In genomic region chr3:122574921-122575320, GRCm38 (mm10) we compare ENCODE assay signal across 24 mouse cellular contexts. TPM values are rescaled to one million over a fixed set of nuclear protein-coding genes. Genes with fewer than 3 reads are reported as not detected.
DNase-seq lines count a peak whose midpoint lies in the region; ATAC-seq lines count a peak whose summit lies in the region.
"Had no signal": no experiment of that assay in that cellular context is flagged by ENCODE, and none has a peak within 500 bp of the region (broad histone marks: within the 10 kb centered on the region; RNA-seq: fewer than 3 reads in every experiment).

No protein-coding gene starts in this region.

- H3K4me2 ChIP-seq in midbrain, embryonic 11.5 days: no peak overlapping the region
- H3K4me2 ChIP-seq: embryonic facial prominence, embryonic 12.5 days; embryonic facial prominence, embryonic 15.5 days; heart, embryonic 11.5 days; hindbrain, embryonic 12.5 days; hindbrain, embryonic 15.5 days had no signal

- H3K27me3 ChIP-seq in midbrain, embryonic 11.5 days (ENCODE audit: control insufficient read depth, insufficient read depth, low read length): no peaks in the 10 kb centered on the region
- H3K27me3 ChIP-seq in midbrain, embryonic 10.5 days (ENCODE audit: low read depth, poor library complexity, severe bottlenecking): no peaks in the 10 kb centered on the region
- H3K27me3 ChIP-seq: embryonic facial prominence, embryonic 12.5 days; embryonic facial prominence, embryonic 15.5 days; hindbrain, embryonic 12.5 days; hindbrain, embryonic 15.5 days had no signal

- no peak for ATAC-seq in midbrain, embryonic 11.5 days (ENCODE audit: low FRiP score)
- 0 out of 2 replicates have a peak, but pooled peaks have one; percentile 35 for ATAC-seq in common myeloid progenitor, adult 5-6 weeks (replicated peaks; ENCODE audit: low read depth, poor library complexity, severe bottlenecking)
- ATAC-seq: activated CD4-positive, CD25-positive, alpha-beta regulatory T cell, adult 4 months; CD4-positive, CD25-positive, alpha-beta regulatory T cell, adult 4 months; forebrain, embryonic 14.5 days; forebrain, postnatal 0 days had no signal

- H3K36me3 ChIP-seq in midbrain, embryonic 11.5 days (ENCODE audit: control insufficient read depth, insufficient read depth, low read length): no peaks in the 10 kb centered on the region
- H3K36me3 ChIP-seq in midbrain, embryonic 10.5 days: peaks cover 26% of the 10 kb centered on the region
- H3K36me3 ChIP-seq: embryonic facial prominence, embryonic 12.5 days; hindbrain, embryonic 15.5 days had no signal

- DNase-seq in midbrain, embryonic 11.5 days (ENCODE audit: low spot score, missing footprints): peak; percentile 53
- DNase-seq in midbrain, embryonic 10.5 days (ENCODE audit: low spot score): no peak
- peak; percentile 5 for DNase-seq in Muller cell, postnatal 12 days (ENCODE audit: inconsistent ontology term)
- DNase-seq in layer of hippocampus, adult 18-20 months (ENCODE audit: low spot score in 2 of 2): no peak
- DNase-seq in cerebellum, adult 11-12 months: no peak
- DNase-seq: adrenal gland, adult 8-10 months; adrenal gland, postnatal 36 days; cerebellum, adult 18-20 months; cerebellum, adult 9-10 months; cerebellum, postnatal 14 days; forebrain, postnatal 0 days; gastrocnemius, adult 2 months; gastrocnemius, postnatal 14 days; heart, adult 11 months had no signal

- WGBS in midbrain, embryonic 11.5 days: 87% methylated on average over 1 of the region's 1 CpGs
- WGBS in midbrain, embryonic 10.5 days: 89% methylated on average over 1 of the region's 1 CpGs

- no peak overlapping the region for H3K4me3 ChIP-seq in midbrain, embryonic 11.5 days (ENCODE audit: low read depth, low read length)
- H3K4me3 ChIP-seq in midbrain, embryonic 10.5 days: no peak overlapping the region
- H3K4me3 ChIP-seq: embryonic facial prominence, embryonic 12.5 days; embryonic facial prominence, embryonic 15.5 days; gastrocnemius, adult 2 months; hindbrain, embryonic 12.5 days; hindbrain, embryonic 15.5 days had no signal

- H3K9ac ChIP-seq in midbrain, embryonic 11.5 days (ENCODE audit: low read length): no peak overlapping the region
- H3K9ac ChIP-seq: embryonic facial prominence, embryonic 12.5 days; embryonic facial prominence, embryonic 15.5 days; forebrain, postnatal 0 days; hindbrain, embryonic 12.5 days; hindbrain, embryonic 15.5 days had no signal

- H3K9me3 ChIP-seq in midbrain, embryonic 11.5 days (ENCODE audit: control insufficient read depth, low read length): no peaks in the 10 kb centered on the region
- no peaks in the 10 kb centered on the region for H3K9me3 ChIP-seq in midbrain, embryonic 10.5 days (replicated peaks)
- H3K9me3 ChIP-seq: embryonic facial prominence, embryonic 12.5 days; embryonic facial prominence, embryonic 15.5 days; hindbrain, embryonic 12.5 days; hindbrain, embryonic 15.5 days had no signal

- H3K27ac ChIP-seq in midbrain, embryonic 11.5 days (ENCODE audit: low read depth, low read length): no peak overlapping the region
- no peak overlapping the region for H3K27ac ChIP-seq in midbrain, embryonic 10.5 days (replicated peaks)
- H3K27ac ChIP-seq: embryonic facial prominence, embryonic 12.5 days; embryonic facial prominence, embryonic 15.5 days; gastrocnemius, adult 2 months; hindbrain, embryonic 12.5 days; hindbrain, embryonic 15.5 days had no signal

- no peaks in the 10 kb centered on the region for H3K4me1 ChIP-seq in midbrain, embryonic 11.5 days (ENCODE audit: control insufficient read depth, insufficient read depth, low read length)
- H3K4me1 ChIP-seq in midbrain, embryonic 10.5 days: no peaks in the 10 kb centered on the region
- H3K4me1 ChIP-seq: embryonic facial prominence, embryonic 12.5 days; embryonic facial prominence, embryonic 15.5 days; hindbrain, embryonic 12.5 days had no signal

RNA-seq across cellular contexts. Expression of gene Fnbp1l, which starts 44.6 kb away (rescaled TPM):
- 76.8 and 85.8 TPM in 2 replicates for polyA plus RNA-seq in midbrain, embryonic 11.5 days (2014; fragmentation: Nextera tagmentation; extraction: Ambion mirVana)
- polyA plus RNA-seq in midbrain, embryonic 10.5 days (2016; fragmentation: Nextera tagmentation; extraction: Ambion mirVana): 50.5 and 62.7 TPM in 2 replicates
- total RNA-seq in common myeloid progenitor, adult 5-6 weeks (2017): 26.1 and 33.1 TPM in 2 replicates
- 10 to 100 TPM; 24.9 to 26.4 TPM for total RNA-seq in layer of hippocampus, adult 18-20 months (2021)
- total RNA-seq: MEL had no signal

Comparison
In these comparisons a context has a peak if more than half of its experiments do, and no peak if none do; other contexts are left out.
1. DNase-seq: peak in midbrain, embryonic 11.5 days (single experiment) and Muller cell, postnatal 12 days (single experiment); none in midbrain, embryonic 10.5 days (single experiment), layer of hippocampus, adult 18-20 months (0 of 2) and cerebellum, adult 11-12 months (single experiment).